Mouse (Mus musculus) liver, embryonic 14.5 days (tissue): ENCODE measurements around the gene Dnajb8. TPM values are rescaled to one million over a fixed set of nuclear protein-coding genes. Genes with fewer than 3 reads are reported as not detected.
A peak's percentile ranks its signal among the peaks of the same experiment; 100 is the strongest.

Experiments
- ATAC-seq: fragments of 200-750 bp; cut with Nextera tagmentation; 2 replicates; pipeline ENCODE4 v1.8.0; 2017; ENCODE audit warnings: moderate number of reproducible peaks, mild to moderate bottlenecking, moderate library complexity; ENCODE audit not compliant: insufficient read depth
- DNase-seq, 3 experiments: peaks; one replicate each; pipeline ENCODE4 v3.0.0-alpha.2; 2012 to 2013; ENCODE audit warnings: low read depth in 3 of 3, low spot score in 3 of 3
- H3K27ac ChIP-seq: fragments of 300-500 bp; sonication (generic); 2 replicates; pipeline ENCODE4 v1.5.1; 2014; ENCODE audit warnings: moderate library complexity, mild to moderate bottlenecking, control low read depth, inconsistent platforms
- H3K27me3 ChIP-seq: fragments of 300-500 bp; sonication (generic); 2 replicates; pipeline ENCODE4 v1.6.1; 2014; ENCODE audit warnings: mild to moderate bottlenecking, low read length, moderate library complexity; ENCODE audit not compliant: control insufficient read depth, insufficient read depth
- H3K36me3 ChIP-seq: fragments of 300-500 bp; sonication (generic); replicated peaks from 2 replicates; pipeline ENCODE4 v1.6.1; 2014; ENCODE audit warnings: low read depth; ENCODE audit not compliant: control insufficient read depth, insufficient read depth
- H3K4me1 ChIP-seq, 2 experiments: fragments of 200-500 bp in 1 of 2; fragments of 300-500 bp in 1 of 2; sonication (generic) in 1 of 2; replicated peaks; 2 replicates each; pipeline ENCODE4 v1.6.1; 2012 to 2014; ENCODE audit warnings: antibody characterized with exemption in 1 of 2, inconsistent platforms in 1 of 2, low read length in 1 of 2; ENCODE audit not compliant: control insufficient read depth in 2 of 2, insufficient read depth in 2 of 2
- H3K4me2 ChIP-seq: fragments of 300-500 bp; sonication (generic); 2 replicates; pipeline ENCODE4 v1.6.1; 2014; ENCODE audit warnings: low read depth, mild to moderate bottlenecking, control low read depth, moderate library complexity
- H3K4me3 ChIP-seq, 2 experiments: fragments of 200-500 bp in 1 of 2; fragments of 300-500 bp in 1 of 2; sonication (generic) in 1 of 2; 2 replicates each; pipeline ENCODE4 v1.5.1; 2012 to 2014; ENCODE audit warnings: low read depth in 2 of 2, low read length in 2 of 2, mild to moderate bottlenecking in 2 of 2, control low read depth in 1 of 2, inconsistent platforms in 1 of 2, moderate library complexity in 1 of 2; ENCODE audit not compliant: insufficient read depth in 1 of 2
- H3K9ac ChIP-seq: fragments of 300-500 bp; sonication (generic); replicated peaks from 2 replicates; pipeline ENCODE4 v1.6.1; 2014; ENCODE audit warnings: mild to moderate bottlenecking, control low read depth, moderate library complexity
- H3K9me3 ChIP-seq: fragments of 300-500 bp; sonication (generic); 2 replicates; pipeline ENCODE4 v1.6.1; 2016; ENCODE audit warnings: low read length, mixed read lengths; ENCODE audit not compliant: control insufficient read depth
- CTCF ChIP-seq: IDR thresholded peaks from 2 replicates; pipeline ENCODE4 v1.5.1; 2016; ENCODE audit warnings: antibody characterized with exemption, low read depth, control low read depth
- EP300 ChIP-seq: IDR thresholded peaks from 2 replicates; pipeline ENCODE4 v1.6.1; 2016; ENCODE audit warnings: antibody characterized with exemption, low read depth
- WGBS: fragments of 180-500 bp; shearing (Covaris S2); extraction: QIAGEN DNeasy Blood & Tissue Kit; methylation state at CpG from one replicate; pipeline ENCODE4 v1.1.7; 2014; ENCODE audit not compliant: insufficient replicate concordance; 5-methylcytosine and 5-hydroxymethylcytosine counted together
- polyA plus RNA-seq, 2 experiments: library from polyadenylated mRNA; depleted of rRNA in 1 of 2; stranded (reverse) in 1 of 2; unstranded in 1 of 2; fragments of >200 nt; fragmentation: Nextera tagmentation in 1 of 2; extraction: Ambion mirVana in 1 of 2; gene quantifications; 2 replicates each; pipeline versions ENCODE4 v1.2.1 to v1.2.3; 2012 to 2014

Dnajb8 gene
- polyA plus RNA-seq, 2 experiments = not detected

GRCm38 (mm10) chr6:88262160-88262559 lies 40.1 kb downstream of the Dnajb8 start:
- no peak overlapping the region for H3K4me2 ChIP-seq
- H3K4me3 ChIP-seq = no peak overlapping the region
- ATAC-seq (no peak), DNase-seq (no peak)
- H3K36me3 ChIP-seq = no peaks in the 10 kb centered on the region
- H3K4me1 ChIP-seq = peaks cover 0 to 2% of the 10 kb centered on the region in 2 experiments; a peak in 1 of 4 replicates
- no peak for TF ChIP-seq EP300
- no peak for TF ChIP-seq CTCF
- 84% methylated on average over 9 of the region's 9 CpGs for WGBS
- H3K9ac ChIP-seq = no peak overlapping the region
- no peak overlapping the region for H3K27ac ChIP-seq
- no peaks in the 10 kb centered on the region for H3K9me3 ChIP-seq
- no peaks in the 10 kb centered on the region for H3K27me3 ChIP-seq

- no peak overlapping the region for H3K27ac ChIP-seq
- no peak overlapping the region for H3K9ac ChIP-seq
- peaks cover 0 to 2% of the 10 kb centered on the region in 2 experiments; a peak in 1 of 4 replicates for H3K4me1 ChIP-seq
- H3K36me3 ChIP-seq = no peaks in the 10 kb centered on the region
- H3K4me3 ChIP-seq = no peak overlapping the region
- H3K4me2 ChIP-seq = no peak overlapping the region
- H3K9me3 ChIP-seq = no peaks in the 10 kb centered on the region
- TF ChIP-seq EP300 (no peak), CTCF (no peak)
- WGBS = 64% methylated on average over 1 of the region's 1 CpGs
- DNase-seq = no peak
- H3K27me3 ChIP-seq = no peaks in the 10 kb centered on the region
- ATAC-seq = no peak
Observed at GRCm38 (mm10) chr6:88265355-88265754, 43.3 kb downstream of the Dnajb8 start.

GRCm38 (mm10) chr6:88266055-88266454 lies 44.0 kb downstream of the Dnajb8 start:
- ATAC-seq = peak; percentile 61; the same call in 1 of the 2 replicates
- WGBS = 51% methylated on average over 3 of the region's 3 CpGs

GRCm38 (mm10) chr6:88267068-88267467 lies 45.0 kb downstream of the Dnajb8 start:
- no peak for DNase-seq
- ATAC-seq = no peak
- Histone ChIP-seq H3K9me3 (no peaks in the 10 kb centered on the region), H3K4me2 (no peak overlapping the region), H3K4me1 (0 out of 4 replicates have a peak, but pooled peaks cover 0 to 2% of the 10 kb centered on the region in 2 experiments), H3K36me3 (no peaks in the 10 kb centered on the region), H3K9ac (no peak overlapping the region), H3K27ac (no peak overlapping the region), H3K4me3 (no peak overlapping the region), H3K27me3 (no peaks in the 10 kb centered on the region)
- 65% methylated on average over 3 of the region's 3 CpGs for WGBS
- TF ChIP-seq CTCF (no peak), EP300 (no peak)

More at GRCm38 (mm10) chr6:88266055-88266454, 44.0 kb downstream of the Dnajb8 start:
- H3K27me3 ChIP-seq = no peaks in the 10 kb centered on the region
- H3K36me3 ChIP-seq = no peaks in the 10 kb centered on the region
- TF ChIP-seq CTCF = no peak
- TF ChIP-seq EP300 = peak; percentile 15; the same call in 1 of the 2 replicates
- H3K4me3 ChIP-seq = no peak overlapping the region
- H3K9ac ChIP-seq = no peak overlapping the region
- no peak overlapping the region for H3K4me2 ChIP-seq
- peaks cover 0 to 2% of the 10 kb centered on the region in 2 experiments; a peak in 1 of 4 replicates for H3K4me1 ChIP-seq
- no peaks in the 10 kb centered on the region for H3K9me3 ChIP-seq
- no peak overlapping the region for H3K27ac ChIP-seq
- DNase-seq = no peak

GRCm38 (mm10) chr6:88267970-88268369 lies 45.9 kb downstream of the Dnajb8 start:
- no peak overlapping the region for H3K27ac ChIP-seq
- DNase-seq (no peak), ATAC-seq (no peak)
- 0 out of 4 replicates have a peak, but pooled peaks cover 0 to 2% of the 10 kb centered on the region in 2 experiments for H3K4me1 ChIP-seq
- no peak overlapping the region for H3K4me3 ChIP-seq
- no peak for TF ChIP-seq CTCF
- TF ChIP-seq EP300 = no peak
- H3K9me3 ChIP-seq = no peaks in the 10 kb centered on the region
- no peak overlapping the region for H3K9ac ChIP-seq
- no peaks in the 10 kb centered on the region for H3K27me3 ChIP-seq
- no peak overlapping the region for H3K4me2 ChIP-seq
- H3K36me3 ChIP-seq = no peaks in the 10 kb centered on the region
- 32% methylated on average over 2 of the region's 2 CpGs for WGBS
